In the genomic region with DNA sequence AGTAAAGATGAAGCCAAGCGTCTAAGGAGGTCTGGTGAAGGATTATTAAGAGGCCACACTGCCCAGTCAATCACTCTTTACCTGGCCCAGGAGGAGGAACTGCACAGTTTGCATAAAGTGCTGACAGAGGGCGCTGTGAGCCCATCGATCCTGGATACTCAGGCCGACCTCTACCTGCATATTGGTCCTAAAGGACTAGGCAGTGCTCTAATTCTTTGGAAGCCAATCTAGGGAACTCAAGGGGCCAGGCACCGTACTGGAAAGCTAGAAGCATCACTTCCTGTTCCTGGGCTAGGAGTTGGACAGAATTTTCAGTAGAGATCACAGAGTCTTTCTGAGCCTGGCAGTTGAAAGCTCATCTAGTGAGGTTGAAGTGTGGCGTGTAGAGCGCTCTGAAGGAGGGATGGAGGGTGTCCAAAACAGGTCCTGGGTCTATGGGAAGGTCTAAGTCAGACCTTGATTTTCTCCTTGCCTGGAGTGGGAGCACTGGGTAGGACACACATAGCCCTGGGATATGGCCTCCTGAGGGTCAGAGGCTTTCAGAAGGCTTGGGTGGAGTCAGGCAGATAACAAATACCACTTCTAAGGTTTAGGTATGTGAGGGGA, we compare ENCODE assay signal across 7 mouse cellular contexts. TPM values are rescaled to one million over a fixed set of nuclear protein-coding genes. Genes with fewer than 3 reads are reported as not detected.
DNase-seq lines count a peak whose midpoint lies in the region; ATAC-seq lines count a peak whose summit lies in the region.

No protein-coding gene starts in this region.

- H3K9me3 ChIP-seq in kidney, embryonic 14.5 days (ENCODE audit: control insufficient read depth, low read length), result no peaks in the 10 kb centered on the region
- peaks cover 7% of the 10 kb centered on the region for H3K9me3 ChIP-seq in megakaryocyte, embryonic 14.5 days

- peaks cover 6% of the 10 kb centered on the region; the same call in 1 of the 2 replicates for H3K27me3 ChIP-seq in kidney, embryonic 14.5 days (ENCODE audit: control insufficient read depth, insufficient read depth, low read length)
- peaks cover 19% of the 10 kb centered on the region for H3K27me3 ChIP-seq in megakaryocyte, embryonic 14.5 days (replicated peaks)

- peak; percentile 76 for DNase-seq in urinary bladder, postnatal 14 days (ENCODE audit: low spot score)
- no peak for DNase-seq in urinary bladder, adult 2 months (ENCODE audit: low spot score)
- DNase-seq in brain, adult 2 months (ENCODE audit: low read depth, low spot score), result peak; percentile 78
- peak; percentile 58 for DNase-seq in gastrocnemius, postnatal 25 days
- peak; percentile 61 to 76 for DNase-seq in urinary bladder, postnatal 36 days (ENCODE audit: low spot score in 2 of 2)

- H3K4me3 ChIP-seq in kidney, embryonic 14.5 days (ENCODE audit: low read length), result no peak overlapping the region
- peak overlapping the region; percentile 85 for H3K4me3 ChIP-seq in megakaryocyte, embryonic 14.5 days (replicated peaks)

- H3K9ac ChIP-seq in kidney, embryonic 14.5 days (ENCODE audit: low read depth, low read length), result no peak overlapping the region

- ATAC-seq in kidney, embryonic 14.5 days (ENCODE audit: low FRiP score, low TSS enrichment), result 0 out of 2 replicates have a peak, but pooled peaks have one; percentile 2

- H3K36me3 ChIP-seq in kidney, embryonic 14.5 days (ENCODE audit: control insufficient read depth, insufficient read depth, low read length), result peaks cover 13% of the 10 kb centered on the region
- H3K36me3 ChIP-seq in megakaryocyte, embryonic 14.5 days (replicated peaks; ENCODE audit: low read length), result peaks cover 19% of the 10 kb centered on the region

- peak overlapping the region; percentile 24; the same call in 1 of the 2 replicates for H3K27ac ChIP-seq in kidney, embryonic 14.5 days (ENCODE audit: low read depth, low read length)

- no peak overlapping the region for H3K4me2 ChIP-seq in kidney, embryonic 14.5 days (replicated peaks; ENCODE audit: low read depth, low read length)

- H3K4me1 ChIP-seq in kidney, embryonic 14.5 days (ENCODE audit: control insufficient read depth, insufficient read depth, low read length), result peaks cover 38% of the 10 kb centered on the region
- H3K4me1 ChIP-seq in megakaryocyte, embryonic 14.5 days, result peaks cover 61% of the 10 kb centered on the region

- WGBS in kidney, embryonic 14.5 days, result 18% methylated on average over 7 of the region's 7 CpGs

RNA-seq across cellular contexts. Expression of a gene that starts 4.4 kb away (rescaled TPM):
- 4.1 and 6.0 TPM in 2 replicates for polyA plus RNA-seq in urinary bladder, adult 2 months (2012; rRNA removed)
- total RNA-seq in gastrocnemius, postnatal 25 days (2021), result under 1 TPM; 0.28 to 0.38 TPM
- polyA plus RNA-seq in kidney, embryonic 14.5 days (2014; fragmentation: Nextera tagmentation; extraction: Ambion mirVana), result 2.8 and 3.6 TPM in 2 replicates
- 1.8 and 2.1 TPM in 2 replicates for polyA plus RNA-seq in megakaryocyte, embryonic 14.5 days (2012; ENCODE audit: insufficient read depth, low replicate concordance)

RNA-seq across cellular contexts. Expression of a gene that starts 4.8 kb away (rescaled TPM):
- 67.7 and 77.1 TPM in 2 replicates for polyA plus RNA-seq in urinary bladder, adult 2 months (2012; rRNA removed)
- 10 to 100 TPM; 66.6 to 78.8 TPM for total RNA-seq in gastrocnemius, postnatal 25 days (2021)
- polyA plus RNA-seq in kidney, embryonic 14.5 days (2014; fragmentation: Nextera tagmentation; extraction: Ambion mirVana), result 321 and 407 TPM in 2 replicates
- 81.0 and 225 TPM in 2 replicates for polyA plus RNA-seq in megakaryocyte, embryonic 14.5 days (2012; ENCODE audit: insufficient read depth, low replicate concordance)

RNA-seq across cellular contexts. Expression of a gene that starts 8.6 kb away (rescaled TPM):
- polyA plus RNA-seq in urinary bladder, adult 2 months (2012; rRNA removed), result 200 and 251 TPM in 2 replicates
- total RNA-seq in gastrocnemius, postnatal 25 days (2021), result 10 to 100 TPM; 24.7 to 28.8 TPM
- polyA plus RNA-seq in kidney, embryonic 14.5 days (2014; fragmentation: Nextera tagmentation; extraction: Ambion mirVana), result 134 and 200 TPM in 2 replicates
- 435 and 701 TPM in 2 replicates for polyA plus RNA-seq in megakaryocyte, embryonic 14.5 days (2012; ENCODE audit: insufficient read depth, low replicate concordance)

RNA-seq across cellular contexts. Expression of a gene that starts 19.8 kb away (rescaled TPM):
- 128 and 156 TPM in 2 replicates for polyA plus RNA-seq in urinary bladder, adult 2 months (2012; rRNA removed)
- 10 to 100 TPM in 1 of 2 experiments, 1 to 10 TPM in 1; 8.2 to 11.4 TPM for total RNA-seq in gastrocnemius, postnatal 25 days (2021)
- polyA plus RNA-seq in kidney, embryonic 14.5 days (2014; fragmentation: Nextera tagmentation; extraction: Ambion mirVana), result 55.1 and 64.1 TPM in 2 replicates
- 7.0 and 25.0 TPM in 2 replicates for polyA plus RNA-seq in megakaryocyte, embryonic 14.5 days (2012; ENCODE audit: insufficient read depth, low replicate concordance)

RNA-seq across cellular contexts. Expression of a gene that starts 21.7 kb away (rescaled TPM):
- polyA plus RNA-seq in urinary bladder, adult 2 months (2012; rRNA removed), result 0.94 and 1.2 TPM in 2 replicates
- under 1 TPM; 0.38 to 0.51 TPM for total RNA-seq in gastrocnemius, postnatal 25 days (2021)
- 8.0 and 13.6 TPM in 2 replicates for polyA plus RNA-seq in kidney, embryonic 14.5 days (2014; fragmentation: Nextera tagmentation; extraction: Ambion mirVana)
- polyA plus RNA-seq in megakaryocyte, embryonic 14.5 days (2012; ENCODE audit: insufficient read depth, low replicate concordance), result 0.29 and 1.2 TPM in 2 replicates
